Mouse (Mus musculus): ENCODE measurements at regions not wholly inside any gene's neighbourhood (a gene's known extent, or its start where the extent isn't known, plus 50 kb on each side); places are given as distances from the start of the nearest gene placed in this dataset.

GRCm38 (mm10) chr2:114938416-114939147, 283.8 kb upstream of the Dph6 start:
- TF ChIP-seq CTCF (IDR thresholded peaks at IDR 0.05; ENCODE audit: low read depth) (no peak), EP300 (IDR thresholded peaks at IDR 0.05; ENCODE audit: low read depth) (no peak)
